Mouse (Mus musculus) induced T-regulatory cell, adult 2 months (primary cell): ENCODE data around the gene Rasa3.

ENCODE experiments used
- DNase-seq: peaks from one replicate; pipeline ENCODE4 v3.0.0-alpha.2; 2012; ENCODE audit warnings: low read depth

Gene Rasa3

DNA sequence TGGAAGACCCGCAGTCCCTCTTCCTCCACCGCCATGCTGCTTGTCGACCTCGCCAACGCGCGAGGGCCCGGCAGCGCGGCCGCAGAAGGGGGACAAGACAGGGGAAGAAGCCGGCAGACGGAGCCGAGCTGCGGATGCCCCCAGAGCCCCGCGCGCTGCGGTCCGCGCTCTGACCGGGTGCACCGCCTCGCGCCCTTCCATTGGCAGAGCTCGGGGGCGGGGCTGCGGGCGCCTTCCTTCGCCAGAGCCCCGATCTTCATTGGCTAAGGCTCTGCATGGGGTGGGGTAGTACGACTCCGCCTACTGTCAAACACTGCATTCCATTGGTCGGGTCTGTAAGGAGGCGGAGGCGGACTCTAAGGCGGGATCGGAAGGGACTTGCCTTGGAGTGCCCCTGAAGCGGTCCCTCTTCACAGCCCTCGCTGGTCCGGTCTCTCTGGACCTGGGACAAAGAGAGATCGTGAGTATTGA lies at the start of gene Rasa3:
Gene Rasa3 (minus strand): TSS at position 191 of the 471 bp plus-strand sequence.
- peak; percentile 97 for DNase-seq

DNA sequence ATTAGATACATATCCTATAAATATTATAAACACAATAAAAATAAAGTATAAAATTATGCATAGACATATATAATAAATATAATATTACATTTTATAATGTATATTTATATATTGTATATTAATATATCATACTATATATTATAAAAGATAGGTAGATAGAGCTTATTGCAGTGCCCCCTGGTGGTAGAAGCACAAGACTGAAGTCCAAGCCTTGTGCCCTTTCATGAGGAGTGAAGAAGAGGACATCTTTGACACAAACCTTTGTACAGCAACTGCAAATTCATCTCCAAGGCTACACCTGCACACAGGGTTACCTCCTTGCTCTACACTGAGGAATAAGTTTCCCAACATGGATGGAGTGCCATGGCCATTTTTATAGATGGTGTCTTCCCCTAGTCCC lies 48.3 kb upstream of the Rasa3 start:
- DNase-seq = peak; percentile 84

DNA sequence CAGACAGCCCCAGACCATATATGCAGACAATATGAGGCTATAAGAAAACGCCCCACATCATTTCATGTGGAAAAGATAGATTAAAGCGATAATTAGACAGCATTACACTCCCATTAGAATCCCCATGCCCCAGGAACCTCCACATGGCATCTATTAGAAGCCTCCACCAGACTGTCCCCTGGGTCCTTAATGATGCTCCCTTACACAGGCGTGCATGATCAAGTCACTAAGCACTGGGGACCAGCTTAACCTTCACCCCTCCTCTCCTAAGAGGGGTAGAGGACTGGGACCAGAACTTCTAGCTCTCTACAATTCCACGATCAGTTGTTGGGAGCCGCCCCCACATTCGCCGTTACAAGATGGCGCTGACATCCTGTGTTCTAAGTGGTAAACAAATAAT lies 41.6 kb upstream of the Rasa3 start:
- no peak for DNase-seq

DNA sequence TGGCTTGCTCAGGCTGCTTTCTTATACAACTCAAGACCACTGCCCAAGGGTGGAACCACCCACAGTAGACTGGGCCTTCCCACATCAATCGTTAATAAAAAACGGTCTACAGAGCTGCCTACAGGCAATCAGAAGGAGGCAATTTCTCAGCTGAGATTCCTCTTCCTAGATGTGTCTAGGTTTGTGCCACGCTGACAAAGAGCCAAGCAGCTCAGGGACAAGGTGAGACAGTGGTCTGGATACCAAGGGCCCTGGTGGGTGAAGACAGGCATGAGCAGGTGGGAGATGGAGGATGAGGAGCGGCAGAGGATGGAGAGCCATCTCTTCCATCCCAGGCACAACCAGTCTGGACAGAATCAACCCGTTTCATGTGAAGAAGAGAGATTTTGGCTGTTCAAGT lies 31.1 kb upstream of the Rasa3 start:
- DNase-seq = no peak

DNA sequence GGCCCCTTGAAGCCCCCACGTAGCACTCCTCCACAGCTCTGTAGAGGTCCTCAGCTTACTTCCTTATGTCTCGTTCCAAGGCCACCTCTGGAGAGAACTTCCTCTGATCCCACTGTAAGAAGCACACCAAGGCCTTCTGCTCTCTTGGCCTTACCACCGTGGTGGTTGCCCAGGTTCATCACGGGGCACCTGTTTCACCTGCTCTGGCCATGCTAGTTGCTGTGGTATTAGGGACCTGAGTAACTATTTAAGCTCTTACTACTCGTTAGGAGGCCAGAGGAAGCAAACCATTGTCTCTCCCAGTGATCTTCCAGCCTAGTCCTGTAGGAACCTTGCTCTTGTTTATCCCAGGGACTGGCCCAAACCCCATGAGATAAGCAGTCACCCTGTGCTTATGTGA lies 29.5 kb upstream of the Rasa3 start:
- DNase-seq = no peak

DNA sequence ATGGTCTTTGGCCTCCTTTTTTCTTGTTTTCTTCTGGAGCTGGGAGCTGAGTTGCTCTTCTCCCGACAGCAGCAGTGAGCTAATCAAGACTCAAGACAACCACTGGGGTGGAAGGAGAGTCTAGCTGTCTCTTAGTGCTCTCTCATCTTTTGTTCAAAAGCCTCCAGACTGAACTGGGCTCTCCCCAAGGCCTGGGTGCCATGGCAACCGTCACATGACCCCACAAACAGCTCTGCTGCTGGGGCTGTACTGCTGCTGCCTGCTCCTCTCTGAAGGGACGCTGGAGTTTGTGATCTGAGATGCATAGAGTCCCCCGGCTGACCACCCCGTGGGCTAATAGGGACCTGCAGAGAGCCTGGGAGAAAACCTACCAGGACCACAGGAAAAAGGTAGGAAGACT lies 28.3 kb upstream of the Rasa3 start, which contains the start of gene Cfap97d2:
Gene Cfap97d2 (plus strand): TSS at position 222 of the 400 bp plus-strand sequence.
- peak; percentile 72 for DNase-seq

DNA sequence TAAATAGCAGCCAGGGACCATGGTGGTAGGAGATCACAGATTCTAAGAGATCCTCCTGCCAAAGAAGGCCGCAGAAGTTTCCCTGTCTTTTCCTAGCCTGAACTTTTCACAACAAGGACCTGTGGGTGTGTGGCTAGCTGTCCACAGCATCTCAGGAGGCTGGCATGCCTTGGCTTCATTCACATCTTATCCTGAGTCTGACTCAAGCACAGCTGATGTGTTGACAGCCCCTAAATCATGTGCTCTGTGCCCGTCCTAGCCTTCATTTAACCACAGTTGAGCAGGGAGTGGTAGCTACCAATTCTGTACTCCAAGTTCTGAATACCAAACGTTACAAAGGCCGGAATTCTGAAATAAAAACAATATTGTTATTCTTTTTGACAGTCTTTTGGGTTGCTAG lies 26.9 kb upstream of the Rasa3 start:
- no peak for DNase-seq

DNA sequence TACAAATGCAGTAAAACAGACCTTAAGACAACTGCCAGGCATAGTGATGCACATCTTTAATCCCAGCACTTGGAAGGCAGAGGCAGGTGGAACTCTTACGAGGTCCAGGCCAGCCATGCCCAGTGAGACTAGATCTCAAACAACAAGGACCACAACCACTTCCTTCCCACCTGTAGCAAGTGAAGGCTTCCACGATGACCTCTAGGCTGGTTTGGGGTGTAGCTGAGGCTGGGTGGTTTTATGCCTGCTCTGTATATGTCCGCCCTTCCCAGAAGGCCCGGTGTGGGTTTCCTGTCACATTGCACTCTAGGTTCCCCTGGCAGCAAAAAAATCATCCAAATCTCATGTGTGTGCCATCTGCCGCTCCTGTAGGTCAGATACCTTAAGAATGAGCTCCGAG lies 26.4 kb upstream of the Rasa3 start:
- no peak for DNase-seq

DNA sequence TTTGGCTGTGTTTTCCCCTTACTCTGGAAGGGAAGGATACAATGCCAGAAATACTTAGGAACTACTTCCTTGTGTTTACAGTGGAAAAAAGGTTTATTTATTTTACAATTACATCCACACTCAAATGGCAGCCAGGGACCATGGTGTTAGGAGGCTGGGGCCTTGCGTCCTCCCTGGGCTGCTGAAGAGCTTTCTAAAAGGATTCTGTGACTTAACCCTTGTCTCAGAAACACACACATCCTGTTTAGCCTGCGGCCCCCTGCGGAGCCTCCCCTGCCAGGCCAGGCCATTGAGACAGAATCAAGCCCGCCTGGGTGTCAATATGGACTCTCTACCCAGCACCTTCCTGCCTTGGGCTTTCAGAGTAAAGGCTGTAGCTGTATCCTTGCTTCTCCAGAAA lies 25.4 kb upstream of the Rasa3 start:
- DNase-seq = no peak

DNA sequence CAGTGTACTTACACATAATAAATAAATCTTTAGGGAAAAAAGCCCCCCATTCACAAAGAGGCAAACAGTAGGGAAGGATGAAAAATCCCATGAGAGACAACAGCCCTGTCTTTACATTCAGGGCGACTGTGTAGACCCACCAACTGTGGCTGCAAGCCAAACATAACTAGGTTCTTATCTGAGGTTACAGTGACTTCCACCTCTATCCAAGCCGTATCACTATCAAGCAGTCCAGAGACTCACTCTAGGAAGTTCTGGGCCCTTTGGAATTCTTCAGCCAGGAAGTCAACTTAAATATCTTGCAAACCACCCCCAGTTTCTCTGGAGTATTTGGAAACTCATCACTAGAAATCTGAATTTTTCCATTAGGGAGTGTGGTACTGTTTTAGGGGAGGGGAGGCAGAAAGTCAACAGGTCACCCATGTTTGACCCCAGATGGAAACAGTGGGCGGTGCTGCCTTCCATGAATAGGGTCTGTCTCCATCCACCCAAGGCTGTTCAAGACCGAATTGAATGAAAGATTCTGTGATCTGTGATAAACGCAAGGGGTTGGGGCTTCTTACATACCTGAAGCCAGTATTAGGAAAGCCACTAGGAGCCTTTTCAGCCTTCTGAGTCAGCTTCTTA lies 22.0 kb upstream of the Rasa3 start:
- DNase-seq = no peak

DNA sequence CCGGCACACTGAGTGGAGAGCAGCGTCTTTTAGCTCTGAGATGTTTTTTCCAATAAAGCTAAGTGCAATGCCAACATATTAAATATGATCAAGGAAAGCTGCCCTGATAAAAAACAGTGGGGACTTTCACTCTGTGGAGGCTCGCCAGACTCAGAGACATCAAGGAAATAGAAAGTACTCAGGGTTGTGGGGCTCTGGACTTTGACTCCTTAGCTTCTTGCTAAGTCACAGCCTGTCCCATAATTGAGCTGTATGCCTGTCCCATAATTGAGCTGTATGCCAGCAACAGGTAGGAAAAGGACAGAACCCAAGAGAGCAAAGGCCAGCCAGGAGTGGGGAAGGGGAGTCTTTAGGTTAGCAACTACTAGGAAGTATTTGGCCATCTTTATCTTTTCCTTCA lies 20.9 kb upstream of the Rasa3 start:
- no peak for DNase-seq

DNA sequence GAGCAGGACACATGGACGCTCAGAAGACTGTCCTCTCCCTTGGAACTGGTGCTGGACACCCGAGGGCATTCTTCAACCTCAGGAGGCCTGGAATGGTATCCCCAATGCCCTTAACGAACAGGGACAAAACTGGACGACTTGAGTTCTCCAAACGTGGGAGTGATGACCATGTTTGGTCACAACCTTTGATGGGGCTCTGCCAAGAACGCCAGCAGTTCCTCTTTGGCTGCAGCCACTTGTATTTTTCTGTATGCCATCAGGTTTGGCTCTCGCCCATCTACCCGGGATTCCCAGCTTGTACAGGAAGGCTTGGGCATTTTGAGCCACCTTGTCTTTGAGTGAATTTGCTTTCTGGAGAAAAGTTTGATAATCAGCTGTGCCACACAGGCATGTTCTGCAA lies 20.3 kb upstream of the Rasa3 start:
- DNase-seq = no peak

DNA sequence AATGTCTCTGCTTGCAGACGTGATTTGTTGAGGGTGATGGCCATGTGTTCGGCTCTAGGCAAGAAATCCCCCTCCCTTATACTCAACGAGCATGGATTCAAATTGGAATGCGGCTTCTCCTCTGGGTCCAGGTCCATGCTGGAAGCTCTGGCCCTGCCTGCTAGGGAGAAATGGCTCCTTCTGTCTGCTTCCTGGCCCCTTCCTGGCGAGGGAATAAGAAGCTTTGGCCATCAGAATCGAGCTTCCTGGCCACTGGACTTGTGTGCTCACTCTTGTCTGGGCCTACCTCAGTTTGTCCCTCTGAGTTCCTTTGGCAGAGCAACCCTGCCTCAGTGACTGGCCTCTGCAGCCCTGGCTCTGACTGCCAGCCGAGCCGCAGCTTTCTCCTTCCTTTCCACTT lies 19.8 kb upstream of the Rasa3 start:
- no peak for DNase-seq

DNA sequence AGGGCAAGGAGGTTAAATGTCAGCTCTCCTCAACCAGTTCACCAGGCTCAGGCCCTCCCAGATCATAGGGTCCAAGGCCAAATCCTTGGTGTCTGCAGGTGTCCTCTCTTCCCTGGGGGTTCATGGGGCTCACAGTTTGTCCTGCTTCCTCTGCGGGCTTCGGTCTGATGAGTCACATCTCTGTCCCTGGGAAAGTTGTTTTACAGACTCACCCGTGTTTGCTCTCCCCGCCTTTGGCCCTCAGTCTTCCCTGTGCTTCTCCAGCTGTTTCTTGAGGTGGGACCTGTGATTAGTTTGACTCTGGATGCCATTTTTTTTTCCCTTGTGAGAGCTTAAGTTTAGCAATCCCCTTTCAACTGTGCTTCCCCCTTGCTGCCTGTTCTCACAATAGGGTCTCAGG lies 18.8 kb upstream of the Rasa3 start:
- DNase-seq = no peak

DNA sequence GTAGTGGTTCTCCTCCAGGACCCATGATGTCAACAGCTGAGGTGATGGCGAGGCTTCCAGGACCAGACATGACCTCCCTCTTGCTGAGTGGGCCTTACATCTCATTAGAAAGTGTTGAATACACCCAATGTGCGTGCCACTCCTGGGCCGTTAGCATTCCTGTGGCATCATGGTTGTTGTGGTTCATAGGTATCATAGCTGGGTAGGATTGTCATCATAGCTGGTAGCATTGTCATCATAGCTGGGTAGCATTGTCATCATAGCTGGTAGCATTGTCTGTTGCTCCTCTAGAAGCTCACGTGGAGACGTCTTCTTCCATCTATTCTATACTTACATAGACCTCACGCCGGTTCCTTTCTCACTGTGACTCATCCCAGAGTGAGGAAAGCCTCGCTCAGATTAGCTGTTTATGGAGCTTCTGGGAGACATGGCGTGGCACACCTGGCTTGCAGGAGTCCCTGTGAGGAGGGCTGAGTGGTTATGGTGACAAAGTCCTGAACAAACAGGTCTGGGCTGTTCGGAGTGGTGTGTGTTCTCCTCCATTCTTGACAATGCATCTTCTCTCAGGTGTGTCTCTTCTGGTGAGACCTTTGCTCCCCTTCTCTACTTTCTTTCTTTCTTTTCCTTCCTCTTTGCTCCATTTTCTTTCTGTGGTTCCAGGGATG lies 17.9 kb upstream of the Rasa3 start:
- no peak for DNase-seq

DNA sequence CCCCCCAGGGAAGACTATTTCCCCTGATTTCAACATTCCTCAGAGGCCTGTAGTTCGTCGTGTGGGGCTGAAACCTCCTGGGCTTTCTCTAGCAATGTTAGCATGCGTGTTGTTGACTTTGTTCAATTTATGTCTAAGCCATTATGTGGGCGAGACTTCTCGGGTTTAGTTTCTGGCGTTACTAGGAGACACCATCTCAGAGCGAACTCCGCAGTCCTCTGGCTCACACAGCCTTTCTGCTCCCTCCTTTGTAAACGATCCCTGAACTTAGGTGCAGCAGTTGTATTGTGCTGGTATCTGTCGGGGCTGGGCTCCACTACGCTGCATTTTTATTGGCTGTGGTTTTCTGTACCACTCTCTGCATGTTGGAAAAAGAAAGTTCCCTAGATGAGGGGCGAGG lies 17.3 kb upstream of the Rasa3 start:
- no peak for DNase-seq

DNA sequence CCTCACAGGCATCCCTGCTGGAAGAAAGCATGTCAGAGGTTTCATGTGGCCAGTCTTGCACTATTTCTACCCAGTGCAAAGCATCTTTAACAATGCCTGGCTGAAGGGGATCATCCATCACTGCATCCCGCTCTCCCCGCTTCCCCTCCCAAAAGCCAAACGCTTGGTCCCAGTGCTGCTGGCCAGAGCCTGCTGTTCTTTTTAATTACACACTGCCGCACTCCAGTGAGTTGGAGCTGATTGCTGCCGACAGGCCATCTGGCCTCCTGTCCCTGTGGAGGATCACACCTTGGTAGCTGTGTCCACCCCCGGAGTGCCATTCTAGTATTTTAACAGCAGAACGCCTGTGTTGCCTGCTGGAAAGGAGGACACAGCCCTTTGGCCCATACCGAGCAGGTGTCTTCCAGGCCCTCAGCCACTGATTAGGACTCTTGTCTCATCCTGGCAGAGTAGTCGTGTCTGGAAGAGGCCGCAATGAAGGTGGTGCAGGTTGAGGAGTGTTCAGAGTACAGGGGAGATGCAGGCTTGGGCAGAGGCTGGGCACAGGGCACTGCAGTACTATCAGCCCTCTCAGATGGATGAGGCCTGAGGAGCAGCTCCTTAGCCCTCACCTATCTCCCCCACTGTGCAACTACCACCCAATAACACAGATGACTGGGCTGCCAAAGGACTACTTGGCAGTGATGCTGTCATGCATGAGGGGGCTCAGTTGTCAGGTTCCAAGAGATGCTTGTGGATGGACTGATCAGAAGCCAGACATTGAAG lies 15.1 kb upstream of the Rasa3 start:
- DNase-seq = no peak

DNA sequence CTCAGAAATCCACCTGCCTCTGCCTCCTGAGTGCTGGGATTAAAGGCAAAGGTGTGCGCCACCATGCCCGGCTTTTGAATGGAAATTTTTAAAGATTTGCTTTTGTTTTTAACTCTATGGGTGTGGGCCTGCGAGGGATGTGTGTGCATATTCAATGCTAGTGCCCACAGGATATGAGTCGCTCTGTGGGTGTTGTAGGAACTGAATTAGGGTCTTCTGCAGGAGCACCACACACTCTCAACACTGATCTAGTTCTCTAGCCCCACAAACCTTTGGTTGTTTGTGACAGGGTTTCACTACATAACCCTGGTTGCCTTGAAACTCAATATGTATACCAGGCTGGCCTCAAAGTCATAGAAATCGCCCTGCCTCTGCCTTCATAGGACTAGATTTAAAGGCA lies 11.9 kb upstream of the Rasa3 start:
- DNase-seq = peak; percentile 63

DNA sequence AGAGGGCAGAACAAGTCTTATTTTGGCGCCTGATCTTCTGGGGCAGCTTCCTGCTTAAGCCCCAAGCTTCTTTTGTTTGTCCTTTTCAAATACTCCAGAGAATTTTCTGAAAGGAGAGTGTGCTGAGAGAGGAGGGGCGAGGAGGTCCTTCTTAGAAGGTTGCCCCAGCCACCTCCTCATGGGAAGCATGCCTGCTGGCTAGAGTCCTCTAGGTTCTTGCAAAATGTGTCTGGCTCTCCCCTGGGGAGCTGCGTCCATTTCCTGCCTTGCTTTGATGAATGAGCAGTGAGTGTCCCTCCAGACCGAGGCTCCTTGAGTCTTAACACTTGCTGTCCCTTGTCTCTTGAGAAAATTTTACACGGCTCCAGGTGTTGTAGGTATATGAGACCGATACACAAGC lies 11.1 kb upstream of the Rasa3 start:
- peak; percentile 47 for DNase-seq

DNA sequence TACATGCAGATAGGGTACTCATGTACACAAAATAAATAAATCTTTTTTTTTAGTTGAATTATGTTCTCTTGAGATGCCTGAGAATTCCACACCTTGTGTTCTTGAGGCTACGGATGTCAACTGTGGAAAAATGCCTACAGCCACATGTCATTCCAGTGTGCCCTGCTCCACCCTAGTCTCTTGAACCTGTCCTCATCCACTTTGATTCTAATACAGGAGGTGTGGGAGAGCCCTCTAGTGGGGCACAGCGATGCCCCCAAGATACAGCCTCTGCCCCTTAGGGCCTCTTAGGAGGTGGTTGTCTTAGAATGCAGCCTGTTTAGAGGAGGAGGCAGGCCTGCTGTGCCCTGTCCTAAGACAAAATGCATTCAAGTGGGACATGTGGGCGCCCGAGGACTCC lies 10.5 kb upstream of the Rasa3 start:
- peak; percentile 48 for DNase-seq

DNA sequence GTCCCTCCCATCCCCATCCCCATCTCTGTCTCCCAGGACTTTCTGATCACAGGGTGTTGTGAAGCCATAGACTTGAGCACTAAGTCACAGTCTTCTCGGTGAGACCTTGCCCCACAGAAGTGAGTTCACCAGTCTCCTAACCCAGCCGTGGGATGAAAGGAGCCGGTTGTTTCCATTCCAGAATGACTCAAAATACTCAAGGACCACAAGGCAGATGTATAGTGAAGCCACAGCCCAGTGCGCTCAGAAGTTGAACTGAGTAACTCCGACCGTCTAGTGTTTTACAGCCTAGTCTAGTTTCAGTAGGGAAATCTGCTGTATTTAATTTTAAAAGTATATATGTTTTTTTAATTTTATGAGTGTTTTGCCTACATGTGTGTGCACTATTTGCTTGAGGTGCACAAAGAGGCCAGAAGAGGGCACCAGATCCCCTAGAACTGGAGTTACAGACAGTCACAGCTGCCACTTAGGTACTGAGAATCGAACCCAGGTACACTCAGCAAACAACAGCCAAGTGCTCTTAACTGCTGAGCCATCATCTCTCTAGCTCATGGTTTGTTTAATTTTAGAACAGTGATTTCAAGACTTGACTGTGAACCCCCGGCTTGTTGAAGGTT lies 9.8 kb upstream of the Rasa3 start:
- peak; percentile 84 for DNase-seq

DNA sequence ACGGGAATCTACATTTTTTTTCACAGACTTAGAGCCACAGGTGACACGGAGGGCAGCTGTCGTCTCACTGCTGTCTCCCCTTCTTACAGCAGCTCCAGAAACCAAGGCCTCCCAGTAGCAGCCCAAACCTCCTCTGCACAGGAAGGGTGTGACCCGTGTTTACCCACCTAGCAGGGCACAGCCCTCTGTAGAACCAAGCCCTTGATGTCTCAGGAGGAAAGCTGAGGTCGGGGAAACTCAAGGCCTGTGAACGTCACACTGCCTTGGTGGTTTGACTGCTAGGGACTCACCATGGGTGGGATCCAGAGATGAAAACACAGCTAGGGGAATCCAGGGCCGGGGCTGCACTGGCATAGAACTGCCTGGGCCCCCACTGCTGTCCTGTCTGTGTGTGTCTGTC lies 9.0 kb upstream of the Rasa3 start:
- peak; percentile 94 for DNase-seq
